Mouse (Mus musculus): ENCODE data around the gene Gm3336. TPM values are rescaled to one million over a fixed set of nuclear protein-coding genes. Genes with fewer than 3 reads are reported as not detected.
A peak's percentile ranks its signal among the peaks of the same experiment; 100 is the strongest.

Gene Gm3336
- polyA plus RNA-seq, 1 experiment from 2014 or later = not detected

DNA sequence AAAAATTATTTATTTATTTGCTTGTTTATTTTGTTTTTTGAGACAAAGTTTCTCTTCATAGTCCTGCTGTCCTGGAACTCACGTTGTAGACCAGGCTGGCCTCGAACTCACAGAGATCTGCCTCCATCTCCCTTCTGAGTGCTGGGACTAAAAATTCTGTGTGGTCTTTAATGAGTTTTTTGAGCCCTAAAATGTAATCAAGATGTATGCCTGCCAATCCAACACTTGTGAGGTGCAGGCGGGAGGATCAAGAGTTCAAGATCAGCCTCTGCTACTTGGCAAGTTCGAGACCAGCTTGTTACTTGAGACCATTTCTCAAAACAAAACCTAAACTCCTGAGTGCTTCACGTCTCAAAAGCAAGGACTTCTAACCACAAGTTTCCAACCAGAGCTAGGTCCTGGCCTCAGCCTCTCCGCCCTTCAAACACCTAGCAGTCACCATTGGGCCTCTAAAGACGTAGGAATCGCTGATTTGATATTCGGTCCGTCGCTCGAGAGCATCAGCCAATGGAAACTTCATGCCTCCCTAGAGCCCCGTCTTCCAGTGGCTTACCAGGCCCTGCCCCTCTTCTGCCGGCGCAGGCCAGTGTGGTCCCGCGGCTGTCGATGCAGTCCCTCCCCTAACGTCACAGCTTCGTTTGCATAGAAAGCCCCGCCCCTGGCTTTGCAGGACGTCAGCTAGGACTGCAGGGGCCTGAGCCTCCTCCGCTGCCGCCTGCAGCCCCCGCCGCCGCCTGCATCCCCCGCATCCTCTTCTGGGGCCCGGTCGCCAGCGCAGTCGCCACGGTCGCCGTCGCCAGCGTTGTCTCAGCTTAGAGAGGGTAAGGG is 35.9 kb downstream of the Gm3336 start, which contains the start of gene Rab3a:
Gene Rab3a, plus strand, starts transcription at position 637 of the 828 bp plus-strand sequence.
- Histone ChIP-seq H3K4me1 (ENCODE audit: control insufficient read depth, insufficient read depth, low read length) (peaks cover 10% of the 10 kb centered on the region; the same call in 1 of the 2 replicates), H3K27me3 (ENCODE audit: control insufficient read depth, insufficient read depth, low read length) (no peaks in the 10 kb centered on the region; the same call in 1 of the 2 replicates), H3K27ac (ENCODE audit: low read depth, low read length) (peak within 1 kb of the TSS; percentile 95), H3K9ac (replicated peaks; ENCODE audit: low read depth, low read length) (peak within 1 kb of the TSS; percentile 91), H3K4me3 (ENCODE audit: low read depth, low read length) (peak within 1 kb of the TSS; percentile 72), H3K9me3 (ENCODE audit: control insufficient read depth, low read length) (no peaks in the 10 kb centered on the region), H3K36me3 (ENCODE audit: control insufficient read depth, insufficient read depth, low read length) (peaks cover 19% of the 10 kb centered on the region; the same call in 1 of the 2 replicates), H3K4me2 (ENCODE audit: low read depth, low read length) (peak within 1 kb of the TSS; percentile 91)
- peak; percentile 97 for ATAC-seq (ENCODE audit: low read depth)
- WGBS = 8% methylated on average over 37 of the region's 37 CpGs

DNA sequence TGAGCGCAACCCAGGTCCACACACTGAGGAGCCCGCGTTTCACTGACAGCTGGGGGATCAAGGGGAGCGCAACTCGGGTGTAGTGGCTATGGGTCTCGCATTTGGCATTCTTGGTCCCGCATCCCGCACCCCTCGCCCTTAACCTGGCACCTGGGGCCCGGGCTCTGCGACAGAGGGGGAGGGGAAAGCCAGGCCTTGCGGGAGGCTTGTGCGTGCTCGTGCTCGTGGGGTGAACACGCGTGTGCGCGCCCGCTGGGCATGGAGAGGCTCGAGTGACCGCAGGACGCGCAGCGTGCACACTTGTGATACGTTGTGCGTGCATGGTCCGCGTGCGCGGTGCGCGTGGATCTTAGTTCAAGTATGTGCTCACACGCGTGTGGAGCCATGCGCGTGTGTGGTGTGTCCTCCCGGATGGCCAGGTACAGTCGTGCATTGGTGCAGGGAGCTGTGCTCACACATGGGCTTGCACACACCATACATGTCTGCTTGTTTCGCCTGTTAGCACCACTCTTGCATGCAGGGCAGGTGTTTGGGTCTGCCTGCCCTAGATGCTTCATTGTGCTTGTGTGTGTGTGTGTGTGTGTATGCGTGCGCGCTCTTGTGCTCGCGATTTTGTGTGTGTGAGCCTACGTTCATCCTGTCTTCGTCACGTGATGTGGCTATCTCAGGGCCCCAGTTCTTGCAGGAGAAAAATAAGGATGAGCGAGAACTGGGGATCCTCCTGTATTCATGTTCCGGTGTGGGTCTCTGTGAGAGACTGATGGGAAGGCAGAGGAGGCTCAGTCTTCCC is 36.7 kb downstream of the Gm3336 start:
- H3K27me3 ChIP-seq (ENCODE audit: control insufficient read depth, insufficient read depth, low read length) = no peaks in the 10 kb centered on the region; the same call in 1 of the 2 replicates
- H3K4me2 ChIP-seq (ENCODE audit: low read depth, low read length) = peak overlapping the region; percentile 91
- peak overlapping the region; percentile 95 for H3K27ac ChIP-seq (ENCODE audit: low read depth, low read length)
- peaks cover 19% of the 10 kb centered on the region; the same call in 1 of the 2 replicates for H3K36me3 ChIP-seq (ENCODE audit: control insufficient read depth, insufficient read depth, low read length)
- peak; percentile 60 for ATAC-seq (ENCODE audit: low read depth)
- H3K9ac ChIP-seq (replicated peaks; ENCODE audit: low read depth, low read length) = peak overlapping the region; percentile 91
- peaks cover 17% of the 10 kb centered on the region for H3K4me1 ChIP-seq (ENCODE audit: control insufficient read depth, insufficient read depth, low read length)
- 14% methylated on average over 50 of the region's 50 CpGs for WGBS
- no peaks in the 10 kb centered on the region for H3K9me3 ChIP-seq (ENCODE audit: control insufficient read depth, low read length)
- H3K4me3 ChIP-seq (ENCODE audit: low read depth, low read length) = peak overlapping the region; percentile 72

DNA sequence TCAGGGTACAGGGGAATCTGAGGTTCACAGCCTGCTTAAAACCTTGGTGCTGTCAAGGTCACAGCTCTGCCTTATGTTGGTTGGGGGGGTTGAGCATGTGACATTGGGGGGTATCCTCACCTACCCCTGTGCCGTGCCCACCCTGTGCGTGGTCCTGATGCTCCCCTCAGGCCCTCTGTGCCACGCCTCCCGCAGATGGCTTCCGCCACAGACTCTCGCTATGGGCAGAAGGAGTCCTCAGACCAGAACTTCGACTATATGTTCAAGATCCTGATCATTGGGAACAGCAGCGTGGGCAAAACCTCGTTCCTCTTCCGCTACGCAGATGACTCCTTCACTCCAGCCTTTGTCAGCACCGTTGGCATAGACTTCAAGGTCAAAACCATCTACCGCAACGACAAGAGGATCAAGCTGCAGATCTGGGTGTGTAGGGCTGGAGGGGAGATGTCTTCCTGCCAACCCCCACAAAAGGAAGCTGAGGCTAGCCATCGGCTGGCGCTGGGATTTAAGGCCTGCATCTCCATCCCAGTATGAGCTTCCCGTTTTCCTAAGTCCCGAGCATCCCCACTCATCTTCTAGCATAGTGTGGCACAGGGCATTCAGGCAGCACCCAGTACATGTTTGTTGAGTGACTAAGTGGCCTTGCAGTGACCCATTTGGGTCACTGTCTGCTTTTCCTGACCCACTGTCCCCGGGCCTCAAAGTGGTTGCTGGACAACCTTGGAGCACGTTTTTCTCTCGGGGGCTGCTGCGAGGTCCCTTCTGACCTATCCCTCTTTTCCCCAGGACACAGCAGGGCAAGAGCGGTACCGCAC is 37.5 kb downstream of the Gm3336 start:
- peak overlapping the region; percentile 91 for H3K4me2 ChIP-seq (ENCODE audit: low read depth, low read length)
- no peak for ATAC-seq (ENCODE audit: low read depth)
- peak overlapping the region; percentile 91 for H3K9ac ChIP-seq (replicated peaks; ENCODE audit: low read depth, low read length)
- WGBS = 79% methylated on average over 24 of the region's 24 CpGs
- no peaks in the 10 kb centered on the region; the same call in 1 of the 2 replicates for H3K27me3 ChIP-seq (ENCODE audit: control insufficient read depth, insufficient read depth, low read length)
- H3K9me3 ChIP-seq (ENCODE audit: control insufficient read depth, low read length) = no peaks in the 10 kb centered on the region
- peaks cover 19% of the 10 kb centered on the region; the same call in 1 of the 2 replicates for H3K36me3 ChIP-seq (ENCODE audit: control insufficient read depth, insufficient read depth, low read length)
- H3K4me3 ChIP-seq (ENCODE audit: low read depth, low read length) = peak overlapping the region; percentile 72
- no peak overlapping the region; the same call in 1 of the 2 replicates for H3K27ac ChIP-seq (ENCODE audit: low read depth, low read length)
- H3K4me1 ChIP-seq (ENCODE audit: control insufficient read depth, insufficient read depth, low read length) = peaks cover 22% of the 10 kb centered on the region

DNA sequence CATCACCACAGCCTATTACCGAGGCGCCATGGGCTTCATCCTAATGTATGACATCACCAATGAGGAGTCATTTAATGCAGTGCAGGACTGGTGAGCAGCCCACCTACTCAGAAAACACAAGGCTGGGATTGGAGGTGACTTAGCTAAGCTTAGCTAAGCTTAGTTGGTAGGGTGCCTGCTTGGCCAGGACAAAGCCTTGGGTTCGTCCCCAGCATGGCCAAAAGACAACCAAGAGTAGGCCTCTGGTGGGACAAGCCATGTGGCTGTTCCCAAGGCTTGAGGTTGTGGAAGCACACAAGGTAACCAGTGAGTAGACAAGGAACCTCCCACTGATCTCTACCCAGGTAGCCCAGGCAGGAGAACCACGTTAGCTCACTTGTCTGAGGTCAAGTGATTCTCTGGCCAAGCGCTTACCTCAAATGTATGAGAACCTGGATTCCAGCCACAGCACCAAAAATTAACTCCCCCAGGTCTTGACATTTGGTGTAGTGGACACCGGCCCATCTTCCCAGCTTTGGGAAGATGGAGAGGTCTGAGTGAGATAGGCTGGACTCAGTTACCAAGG is 38.2 kb downstream of the Gm3336 start:
- no peaks in the 10 kb centered on the region; the same call in 1 of the 2 replicates for H3K27me3 ChIP-seq (ENCODE audit: control insufficient read depth, insufficient read depth, low read length)
- H3K9ac ChIP-seq (replicated peaks; ENCODE audit: low read depth, low read length) = no peak overlapping the region
- no peak overlapping the region for H3K4me3 ChIP-seq (ENCODE audit: low read depth, low read length)
- H3K4me1 ChIP-seq (ENCODE audit: control insufficient read depth, insufficient read depth, low read length) = peaks cover 26% of the 10 kb centered on the region
- WGBS = 98% methylated on average over 6 of the region's 6 CpGs
- no peak overlapping the region for H3K27ac ChIP-seq (ENCODE audit: low read depth, low read length)
- peaks cover 19% of the 10 kb centered on the region; the same call in 1 of the 2 replicates for H3K36me3 ChIP-seq (ENCODE audit: control insufficient read depth, insufficient read depth, low read length)
- no peaks in the 10 kb centered on the region for H3K9me3 ChIP-seq (ENCODE audit: control insufficient read depth, low read length)
- H3K4me2 ChIP-seq (ENCODE audit: low read depth, low read length) = no peak overlapping the region
- ATAC-seq (ENCODE audit: low read depth) = no peak

DNA sequence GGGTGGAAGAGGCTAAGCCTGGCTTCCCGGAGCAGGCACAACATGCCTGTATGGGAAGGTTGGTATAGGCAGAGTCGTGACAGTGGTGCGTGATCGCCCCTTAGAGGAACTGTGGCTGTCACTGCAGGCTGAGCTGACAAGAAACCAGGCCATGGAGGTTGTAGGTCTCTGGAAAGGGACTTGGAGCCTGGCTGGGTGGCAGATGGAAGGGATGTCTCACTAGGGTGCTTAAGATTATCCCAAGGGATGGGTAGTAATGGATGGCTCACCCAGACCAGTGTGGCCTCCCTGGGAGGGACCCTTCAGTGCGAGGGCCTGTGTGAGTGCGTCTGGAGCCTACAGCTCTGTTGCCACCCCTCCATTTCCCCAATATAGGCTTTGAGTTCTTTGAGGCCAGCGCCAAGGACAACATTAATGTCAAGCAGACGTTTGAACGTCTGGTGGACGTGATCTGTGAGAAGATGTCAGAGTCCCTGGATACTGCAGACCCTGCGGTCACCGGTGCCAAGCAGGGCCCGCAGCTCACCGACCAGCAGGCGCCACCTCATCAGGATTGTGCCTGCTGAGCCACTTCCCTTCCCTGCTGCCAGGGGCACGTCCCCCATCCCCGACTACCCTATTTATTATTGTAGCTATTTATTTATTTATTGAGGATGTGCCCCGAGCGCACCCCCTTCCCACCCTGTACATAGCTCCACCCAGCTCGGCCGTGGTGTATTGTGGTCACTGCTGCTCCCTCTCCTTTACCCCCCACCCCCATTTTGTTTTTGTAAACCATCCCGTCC is 39.4 kb downstream of the Gm3336 start:
- no peaks in the 10 kb centered on the region for H3K9me3 ChIP-seq (ENCODE audit: control insufficient read depth, low read length)
- no peak for ATAC-seq (ENCODE audit: low read depth)
- peaks cover 19% of the 10 kb centered on the region; the same call in 1 of the 2 replicates for H3K36me3 ChIP-seq (ENCODE audit: control insufficient read depth, insufficient read depth, low read length)
- 0 out of 2 replicates have a peak overlapping the region, but pooled peaks have one; percentile 22 for H3K27ac ChIP-seq (ENCODE audit: low read depth, low read length)
- H3K4me2 ChIP-seq (ENCODE audit: low read depth, low read length) = no peak overlapping the region
- 61% methylated on average over 22 of the region's 22 CpGs for WGBS
- no peak overlapping the region for H3K9ac ChIP-seq (replicated peaks; ENCODE audit: low read depth, low read length)
- no peaks in the 10 kb centered on the region; the same call in 1 of the 2 replicates for H3K27me3 ChIP-seq (ENCODE audit: control insufficient read depth, insufficient read depth, low read length)
- peaks cover 26% of the 10 kb centered on the region for H3K4me1 ChIP-seq (ENCODE audit: control insufficient read depth, insufficient read depth, low read length)
- H3K4me3 ChIP-seq (ENCODE audit: low read depth, low read length) = no peak overlapping the region

DNA sequence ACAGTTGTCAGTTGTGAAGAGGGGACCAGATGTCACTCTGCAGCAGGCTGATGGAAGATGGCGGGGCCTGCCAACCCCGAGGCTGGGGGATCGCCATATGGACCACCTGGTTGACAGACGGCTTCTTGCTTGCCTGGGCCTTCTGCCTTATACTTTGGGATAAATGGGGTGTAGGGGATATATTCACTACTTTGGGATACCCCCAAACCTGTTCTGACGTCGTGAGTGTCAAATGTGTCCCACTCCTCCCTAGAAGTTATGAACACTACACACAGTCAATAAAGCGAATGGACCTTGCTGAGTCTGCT is 39.9 kb downstream of the Gm3336 start:
- H3K36me3 ChIP-seq (ENCODE audit: control insufficient read depth, insufficient read depth, low read length) = peaks cover 19% of the 10 kb centered on the region; the same call in 1 of the 2 replicates
- ATAC-seq (ENCODE audit: low read depth) = no peak
- H3K27ac ChIP-seq (ENCODE audit: low read depth, low read length) = no peak overlapping the region
- no peak overlapping the region for H3K9ac ChIP-seq (replicated peaks; ENCODE audit: low read depth, low read length)
- H3K9me3 ChIP-seq (ENCODE audit: control insufficient read depth, low read length) = no peaks in the 10 kb centered on the region
- peaks cover 26% of the 10 kb centered on the region for H3K4me1 ChIP-seq (ENCODE audit: control insufficient read depth, insufficient read depth, low read length)
- 71% methylated on average over 7 of the region's 7 CpGs for WGBS
- H3K27me3 ChIP-seq (ENCODE audit: control insufficient read depth, insufficient read depth, low read length) = no peaks in the 10 kb centered on the region; the same call in 1 of the 2 replicates
- no peak overlapping the region for H3K4me2 ChIP-seq (ENCODE audit: low read depth, low read length)
- H3K4me3 ChIP-seq (ENCODE audit: low read depth, low read length) = no peak overlapping the region

DNA sequence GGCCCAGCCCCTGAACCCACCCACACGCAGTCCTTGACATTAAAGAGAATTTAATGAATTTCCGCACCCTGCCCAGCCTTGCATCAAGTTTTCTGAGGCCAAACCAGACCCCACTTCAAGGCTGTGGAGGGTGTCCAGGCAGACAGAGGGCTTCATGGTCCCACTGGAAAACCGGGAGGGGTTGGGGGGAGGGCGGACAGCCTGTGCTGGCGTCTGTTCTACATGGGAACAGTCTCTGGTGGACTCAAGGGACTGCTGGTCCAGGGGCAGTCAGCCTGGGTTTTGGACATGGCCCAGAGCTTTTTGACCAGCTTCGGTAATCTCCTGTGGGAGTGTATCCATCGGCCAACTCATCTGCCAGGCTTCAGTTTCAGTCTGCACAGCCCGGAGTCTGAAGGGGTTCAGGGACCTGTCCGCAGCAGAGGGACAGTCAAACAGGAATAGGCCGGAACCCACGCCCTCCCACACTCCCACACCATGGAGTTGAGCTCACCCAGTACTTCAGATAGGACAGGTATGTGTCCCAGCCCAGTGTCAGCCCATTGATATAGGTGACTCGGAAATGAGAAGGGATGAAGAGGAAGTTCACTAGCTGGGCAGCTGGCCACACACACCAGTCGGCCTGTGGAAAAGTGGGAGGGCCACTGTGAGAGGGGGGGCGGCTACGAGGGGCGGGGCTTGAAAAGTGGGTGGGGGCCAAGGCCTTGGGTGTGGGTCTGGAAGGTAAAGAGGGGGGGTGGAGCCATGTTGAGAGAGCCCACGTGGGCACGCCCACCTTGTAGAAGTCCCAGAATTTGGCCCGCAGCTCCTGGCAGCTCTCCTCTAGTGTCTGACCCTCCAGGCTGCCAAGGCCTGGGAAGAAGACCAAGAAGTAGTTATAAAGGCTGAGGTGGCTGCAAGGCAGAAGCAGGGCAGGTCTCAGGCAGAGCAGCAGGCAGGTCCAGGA is 40.5 kb downstream of the Gm3336 start:
- H3K27ac ChIP-seq (ENCODE audit: low read depth, low read length) = no peak overlapping the region
- ATAC-seq (ENCODE audit: low read depth) = no peak
- no peaks in the 10 kb centered on the region; the same call in 1 of the 2 replicates for H3K27me3 ChIP-seq (ENCODE audit: control insufficient read depth, insufficient read depth, low read length)
- WGBS = 64% methylated on average over 19 of the region's 19 CpGs
- peak overlapping the region; percentile 98; the same call in 1 of the 2 replicates for H3K4me2 ChIP-seq (ENCODE audit: low read depth, low read length)
- no peak overlapping the region for H3K9ac ChIP-seq (replicated peaks; ENCODE audit: low read depth, low read length)
- H3K4me3 ChIP-seq (ENCODE audit: low read depth, low read length) = no peak overlapping the region
- peaks cover 26% of the 10 kb centered on the region for H3K4me1 ChIP-seq (ENCODE audit: control insufficient read depth, insufficient read depth, low read length)
- H3K9me3 ChIP-seq (ENCODE audit: control insufficient read depth, low read length) = no peaks in the 10 kb centered on the region
- peaks cover 19% of the 10 kb centered on the region; the same call in 1 of the 2 replicates for H3K36me3 ChIP-seq (ENCODE audit: control insufficient read depth, insufficient read depth, low read length)
